Mouse (Mus musculus): ENCODE results near the gene Tmem223.

Tmem223 gene

DNA sequence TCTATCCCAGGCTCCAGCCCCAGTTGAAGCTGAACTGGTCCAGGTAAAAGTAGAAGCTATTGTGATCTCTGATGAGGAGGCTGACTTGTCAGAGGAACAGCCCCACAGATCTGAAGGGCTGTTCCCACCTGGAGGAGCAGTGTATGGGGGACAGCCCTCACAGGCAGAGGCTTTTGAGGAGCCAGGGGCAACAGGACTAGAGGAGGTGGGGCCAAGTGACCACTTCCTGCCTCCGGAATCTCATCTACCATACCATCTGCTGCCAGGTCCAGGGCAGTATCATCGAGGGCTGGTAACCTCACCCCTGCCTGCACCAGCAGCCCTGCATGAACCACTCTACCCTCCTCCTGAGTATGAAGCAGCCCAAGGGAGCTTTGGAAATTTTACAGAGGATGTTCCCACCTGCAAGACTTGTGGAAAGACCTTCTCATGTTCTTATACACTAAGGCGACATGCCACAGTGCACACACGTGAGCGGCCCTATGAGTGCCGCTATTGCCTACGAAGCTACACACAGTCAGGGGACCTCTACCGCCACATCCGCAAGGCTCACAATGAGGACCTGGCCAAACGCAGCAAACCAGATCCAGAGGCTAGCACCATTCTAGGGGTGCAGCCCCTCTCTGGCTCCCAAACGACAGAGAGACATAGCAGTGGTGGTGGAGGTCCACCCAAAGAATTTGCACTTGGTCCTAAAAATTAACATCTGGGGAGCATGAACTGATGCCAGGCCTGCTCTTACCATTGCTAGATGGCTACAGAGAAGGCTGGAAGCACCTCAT lies 33.3 kb downstream of the Tmem223 start:
- DNase-seq = no peak

DNA sequence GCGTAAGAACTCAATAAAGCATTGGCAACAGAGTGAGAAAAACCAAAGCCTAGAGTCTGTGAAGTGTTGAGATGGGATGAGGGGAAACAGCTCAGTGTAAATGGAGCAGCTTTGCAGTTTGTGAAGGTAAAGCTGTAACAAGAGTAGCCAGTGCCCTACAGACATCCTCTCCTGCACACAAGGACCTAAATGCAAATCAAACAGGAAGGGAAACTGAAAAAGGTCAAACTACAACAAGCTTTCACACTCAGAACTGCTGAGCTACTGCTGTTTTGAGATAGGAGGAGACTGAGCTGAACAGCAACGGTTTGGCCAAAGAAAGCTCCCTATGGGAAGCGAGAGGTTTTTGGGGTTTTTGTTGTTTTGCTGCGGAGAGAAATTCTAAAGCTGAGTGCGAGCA lies 36.0 kb downstream of the Tmem223 start:
- DNase-seq = no peak

DNA sequence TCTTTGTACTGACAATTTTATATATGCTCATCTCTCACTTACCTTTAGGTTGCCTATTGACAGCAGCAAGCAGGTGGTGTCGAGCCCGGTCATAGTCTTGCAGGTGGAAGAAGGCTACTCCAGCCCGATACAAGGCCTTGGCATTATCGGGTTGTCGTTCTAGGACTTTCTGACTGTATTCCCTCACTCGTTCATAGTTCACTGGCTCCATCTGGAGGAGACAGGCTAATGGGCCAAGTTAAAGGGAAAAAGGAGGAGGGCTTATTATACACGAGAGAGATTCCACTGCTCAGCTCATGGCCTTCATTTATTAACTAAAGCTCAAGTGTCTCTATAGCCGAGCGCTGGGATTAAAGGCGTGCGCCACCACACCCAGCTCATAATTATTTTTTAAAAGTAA lies 45.0 kb downstream of the Tmem223 start:
- DNase-seq = no peak

DNA sequence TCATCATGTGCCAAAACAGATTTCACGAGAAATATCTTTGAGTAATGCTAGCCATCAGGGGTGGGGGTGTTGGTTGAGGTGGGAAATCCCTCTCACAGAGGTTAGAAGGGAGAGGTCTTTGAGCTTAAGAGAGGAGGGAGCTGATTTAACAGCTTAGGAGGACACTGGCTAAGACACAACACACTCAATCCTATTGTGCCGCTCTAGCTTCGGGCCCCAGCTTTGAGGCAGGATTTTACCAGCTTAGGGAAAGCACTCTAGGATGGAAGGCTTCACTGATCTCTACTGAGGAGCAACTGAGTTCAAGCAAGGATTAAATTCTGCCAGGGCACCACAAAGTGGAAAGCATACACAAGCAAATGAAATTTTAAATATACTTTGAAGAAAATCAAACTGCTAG lies 46.2 kb downstream of the Tmem223 start:
- no peak for DNase-seq

DNA sequence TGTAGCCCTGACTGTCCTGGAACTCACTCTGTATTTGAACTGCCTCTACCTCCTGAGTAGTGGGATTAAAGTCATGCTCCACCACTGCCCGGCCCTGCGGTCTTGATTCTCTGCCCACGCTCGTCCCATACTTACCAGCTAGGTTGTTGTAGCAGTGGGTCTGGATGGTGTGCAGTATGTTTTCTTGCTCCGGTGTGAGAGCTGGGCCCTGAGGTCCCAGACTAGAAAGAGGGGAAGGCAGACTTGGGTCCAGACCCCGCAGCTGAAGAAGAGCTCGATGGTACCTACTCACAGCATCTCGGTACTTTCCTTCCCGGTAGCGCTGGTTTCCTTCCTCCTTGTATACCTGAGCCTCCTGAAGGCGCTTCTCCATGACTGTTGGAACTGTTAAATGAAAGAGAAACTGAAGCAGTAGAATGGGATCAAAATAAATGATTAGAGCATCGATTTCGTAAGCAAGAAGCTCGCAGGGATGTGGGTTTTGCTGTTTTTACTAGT lies 47.6 kb downstream of the Tmem223 start:
- DNase-seq = no peak

DNA sequence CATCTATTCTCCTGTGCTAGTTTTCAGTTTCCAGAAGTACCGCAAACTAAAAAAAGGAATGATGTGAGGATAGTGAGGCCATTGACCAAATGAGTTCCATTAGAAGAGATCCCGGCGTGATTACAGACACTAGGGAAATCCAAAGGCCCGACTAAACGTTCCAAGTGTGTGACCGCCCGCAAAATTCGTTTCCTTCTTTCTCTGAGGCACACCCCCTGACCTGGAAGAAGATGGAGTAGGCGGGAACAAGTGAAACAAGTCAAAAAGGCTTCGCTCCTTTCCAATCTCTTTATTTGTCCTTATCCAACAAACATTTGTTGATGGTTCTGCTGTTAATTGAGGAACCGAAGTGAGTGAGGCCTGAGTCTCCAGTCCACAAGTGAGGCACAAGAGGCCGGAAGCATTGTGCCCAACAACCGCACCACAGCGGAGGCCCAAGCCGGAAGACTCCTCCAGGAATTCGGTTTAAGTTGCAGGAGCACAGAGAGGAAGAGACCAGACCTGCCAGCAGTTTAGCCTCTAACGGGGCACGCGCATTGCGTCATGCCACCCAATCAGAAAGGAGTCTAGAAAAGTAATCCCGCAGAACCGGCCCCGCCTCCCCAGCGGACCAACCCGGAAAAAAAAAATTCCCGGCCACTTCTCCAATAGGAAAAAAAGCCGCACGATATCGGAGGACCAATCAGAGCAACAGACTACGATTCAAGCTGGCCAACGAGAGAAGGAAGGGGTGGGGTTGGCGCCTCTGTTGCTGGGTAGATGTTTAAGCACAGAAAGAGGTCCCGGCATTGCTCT lies 48.2 kb downstream of the Tmem223 start, which contains the start of gene Ttc9c:
Ttc9c (minus strand) TSS at position 533 of the 795 bp plus-strand sequence.
- peak; percentile 89 to 95 for DNase-seq

DNA sequence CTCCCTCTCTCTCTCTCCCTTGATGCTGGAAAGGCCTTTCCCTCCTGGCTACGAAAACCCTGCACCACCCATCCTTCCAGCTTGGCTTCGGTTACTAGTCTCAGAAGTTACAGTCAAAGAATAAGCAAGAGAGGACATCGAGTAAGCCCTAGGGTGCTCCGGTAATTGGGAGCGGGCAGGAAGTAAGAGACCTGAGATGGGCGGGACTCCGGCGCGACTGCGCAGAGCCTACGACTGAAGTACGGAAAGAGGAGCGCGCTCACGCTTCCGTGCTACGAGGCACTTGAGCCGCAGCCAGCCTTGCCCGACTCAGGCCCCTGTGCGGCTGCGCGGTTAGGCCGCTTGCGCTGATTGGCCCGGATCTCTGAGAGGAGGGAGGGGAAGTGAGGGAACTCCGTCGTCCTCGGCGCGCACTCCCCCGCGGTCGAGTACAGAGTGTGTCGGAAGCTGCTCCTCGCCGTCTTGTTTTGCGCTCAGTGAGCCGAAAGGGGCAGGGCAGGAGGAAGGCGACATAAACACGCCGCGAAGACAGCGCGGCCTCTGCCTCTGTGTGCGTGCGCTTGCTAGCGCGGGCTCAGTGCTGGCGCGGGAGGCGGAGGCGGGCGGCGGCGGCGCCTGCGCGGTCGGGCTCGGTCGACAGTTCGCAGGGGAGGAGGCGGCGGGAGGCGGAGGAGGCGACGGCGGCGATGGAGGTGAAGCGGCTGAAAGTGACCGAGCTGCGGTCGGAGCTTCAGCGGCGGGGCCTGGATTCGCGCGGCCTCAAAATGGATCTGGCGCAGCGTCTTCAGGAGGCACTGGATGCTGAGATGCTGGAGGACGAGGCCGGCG lies 49.0 kb downstream of the Tmem223 start, which contains the start of gene Hnrnpul2:
Hnrnpul2 (plus strand) TSS at position 415 of the 828 bp plus-strand sequence.
- DNase-seq = peak; percentile 99

DNA sequence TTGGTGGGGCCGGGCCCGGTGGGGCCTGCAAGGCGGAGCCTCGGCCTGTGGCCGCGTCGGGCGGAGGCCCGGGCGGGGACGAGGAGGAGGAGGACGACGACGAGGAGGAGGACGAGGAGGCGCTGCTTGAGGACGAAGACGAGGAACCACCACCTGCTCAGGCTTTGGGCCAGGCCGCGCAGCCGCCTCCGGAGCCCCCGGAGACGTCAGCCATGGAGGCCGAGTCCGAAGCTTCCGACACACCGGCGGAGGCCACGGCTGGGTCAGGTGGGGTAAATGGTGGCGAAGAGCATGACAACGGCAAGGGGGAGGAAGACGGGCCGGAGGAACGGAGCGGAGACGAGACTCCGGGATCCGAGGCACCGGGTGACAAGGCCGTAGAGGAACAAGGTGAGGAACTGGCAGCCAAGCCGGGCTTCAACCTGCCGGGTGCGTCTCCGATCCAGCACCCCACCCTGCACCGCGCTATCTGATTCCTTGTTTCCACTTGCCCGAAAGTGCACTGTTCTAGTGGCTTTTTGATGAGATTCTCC lies 49.7 kb downstream of the Tmem223 start:
- peak in 1 of 2 experiments; percentile 57 for DNase-seq

DNA sequence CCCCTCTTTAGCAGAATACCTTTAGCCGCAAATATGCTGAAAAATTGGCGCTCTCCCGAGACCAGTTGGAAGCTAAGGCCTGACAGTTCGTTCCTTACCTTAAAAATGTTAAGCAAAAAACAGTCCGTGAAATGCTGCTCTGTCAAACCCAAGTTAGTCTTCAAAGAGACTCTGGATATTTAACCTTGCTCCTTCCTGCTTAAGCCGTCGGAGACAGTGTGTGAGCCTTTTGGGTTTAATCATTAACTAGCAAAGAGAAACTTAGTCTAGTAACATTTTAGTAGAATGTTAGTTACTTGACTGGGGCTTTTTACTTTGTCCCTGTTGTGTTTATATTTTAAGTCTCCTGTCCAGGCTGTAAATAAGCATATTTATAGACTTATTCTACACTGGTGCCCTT lies 50.4 kb downstream of the Tmem223 start:
- DNase-seq = no peak

Data from thymus, adult 18-20 months (tissue).